In genomic region chr14:105668969-105669368, GRCm38 (mm10) we compare ENCODE assay signal across 8 mouse cellular contexts.
DNase-seq lines count a peak whose midpoint lies in the region; ATAC-seq and TF ChIP-seq lines count a peak whose summit lies in the region.

No protein-coding gene starts in this region.

- H3K4me1 ChIP-seq in forebrain, embryonic 12.5 days = peaks cover 10% of the 10 kb centered on the region
- peaks cover 21% of the 10 kb centered on the region for H3K4me1 ChIP-seq in forebrain, embryonic 10.5 days
- H3K4me1 ChIP-seq in neural tube, embryonic 12.5 days = no peaks in the 10 kb centered on the region; the same call in 1 of the 2 replicates

- no peak overlapping the region for H3K4me3 ChIP-seq in forebrain, embryonic 12.5 days (replicated peaks)
- H3K4me3 ChIP-seq in forebrain, embryonic 10.5 days = no peak overlapping the region
- no peak overlapping the region for H3K4me3 ChIP-seq in C2C12 (ENCODE audit: insufficient read depth, poor library complexity, severe bottlenecking)
- no peak overlapping the region for H3K4me3 ChIP-seq in neural tube, embryonic 12.5 days

- peak; percentile 54 for ATAC-seq in forebrain, embryonic 12.5 days (ENCODE audit: low FRiP score)
- peak; percentile 56; the same call in 1 of the 2 replicates for ATAC-seq in neural tube, embryonic 12.5 days (ENCODE audit: low FRiP score, low read depth)
- no peak for ATAC-seq in CD4-positive, CD25-positive, alpha-beta regulatory T cell, adult 4 months

- no peak for DNase-seq in forebrain, embryonic 10.5 days (ENCODE audit: extremely low spot score, low spot score)
- DNase-seq in cerebellum, postnatal 14 days = peak; percentile 76 to 83
- peak; percentile 20 to 35 for DNase-seq in heart, adult 9 months (ENCODE audit: low spot score in 2 of 2)
- DNase-seq in layer of hippocampus, adult 9-11 months = peak; percentile 93

- no peak for TF ChIP-seq CTCF in C2C12 (IDR thresholded peaks at IDR 0.05; ENCODE audit: control insufficient read depth, insufficient read depth, insufficient read length)

- H3K79me3 ChIP-seq in C2C12 (ENCODE audit: low read depth) = no peaks in the 10 kb centered on the region

- 49% methylated on average over 11 of the region's 11 CpGs for WGBS in forebrain, embryonic 12.5 days
- 53% methylated on average over 11 of the region's 11 CpGs for WGBS in forebrain, embryonic 10.5 days
- WGBS in neural tube, embryonic 12.5 days = 54% methylated on average over 11 of the region's 11 CpGs

- H3K36me3 ChIP-seq in forebrain, embryonic 12.5 days (replicated peaks) = no peaks in the 10 kb centered on the region
- no peaks in the 10 kb centered on the region for H3K36me3 ChIP-seq in forebrain, embryonic 10.5 days (replicated peaks)
- no peaks in the 10 kb centered on the region for H3K36me3 ChIP-seq in C2C12 (ENCODE audit: control insufficient read depth, insufficient read depth)
- H3K36me3 ChIP-seq in neural tube, embryonic 12.5 days = no peaks in the 10 kb centered on the region

- H3K9me3 ChIP-seq in forebrain, embryonic 12.5 days = no peaks in the 10 kb centered on the region
- H3K9me3 ChIP-seq in forebrain, embryonic 10.5 days = peaks cover 4% of the 10 kb centered on the region; the same call in 1 of the 2 replicates
- no peaks in the 10 kb centered on the region for H3K9me3 ChIP-seq in neural tube, embryonic 12.5 days

- no peak overlapping the region for H3K4me2 ChIP-seq in forebrain, embryonic 12.5 days
- 0 out of 2 replicates have a peak overlapping the region, but pooled peaks have one; percentile 2 for H3K4me2 ChIP-seq in neural tube, embryonic 12.5 days (replicated peaks)

- H3K27ac ChIP-seq in forebrain, embryonic 12.5 days = no peak overlapping the region
- H3K27ac ChIP-seq in forebrain, embryonic 10.5 days = no peak overlapping the region
- no peak overlapping the region for H3K27ac ChIP-seq in neural tube, embryonic 12.5 days

- 0 out of 2 replicates have a peak, but pooled peaks cover 4% of the 10 kb centered on the region for H3K27me3 ChIP-seq in forebrain, embryonic 12.5 days
- H3K27me3 ChIP-seq in forebrain, embryonic 10.5 days (ENCODE audit: poor library complexity, severe bottlenecking) = peaks cover 4% of the 10 kb centered on the region
- H3K27me3 ChIP-seq in C2C12 (ENCODE audit: control insufficient read depth, insufficient read depth, insufficient read length) = no peaks in the 10 kb centered on the region
- H3K27me3 ChIP-seq in neural tube, embryonic 12.5 days (replicated peaks) = no peaks in the 10 kb centered on the region

- H3K79me2 ChIP-seq in C2C12 (ENCODE audit: control insufficient read depth, insufficient read depth) = no peaks in the 10 kb centered on the region

- H3K9ac ChIP-seq in forebrain, embryonic 12.5 days = no peak overlapping the region
- no peak overlapping the region for H3K9ac ChIP-seq in neural tube, embryonic 12.5 days

- H3ac ChIP-seq in C2C12 (ENCODE audit: control insufficient read depth, insufficient read length, low read depth) = no peak overlapping the region

TF ChIP-seq in C2C12, 6 proteins besides CTCF, POLR2A, EP300 and RAD21:
- TF ChIP-seq MYOG (IDR thresholded peaks at IDR 0.05; ENCODE audit: control insufficient read depth, extremely low read depth, insufficient read length) = no peak
- peak; percentile 80 for TF ChIP-seq MYOD1 (IDR thresholded peaks at IDR 0.05; ENCODE audit: control insufficient read depth, insufficient read length, low read depth)
- no peak for TF ChIP-seq CEBPB (IDR thresholded peaks at IDR 0.05; ENCODE audit: low read depth)
- peak; percentile 30 for TF ChIP-seq MAX (IDR thresholded peaks at IDR 0.05)
- TF ChIP-seq FOSL1 (IDR thresholded peaks at IDR 0.05; ENCODE audit: insufficient read depth, low read length, poor library complexity, severe bottlenecking) = peak; percentile 76
TF ChIP-seq in C2C12: peak in this region for 3.
